8 mouse cellular contexts compared by ENCODE assay signal in genomic region chr17:33523918-33524755, GRCm38 (mm10). TPM values are rescaled to one million over a fixed set of nuclear protein-coding genes. Genes with fewer than 3 reads are reported as not detected.
A peak's percentile ranks its signal among the peaks of the same experiment; 100 is the strongest.
DNase-seq lines count a peak whose midpoint lies in the region; ATAC-seq and TF ChIP-seq lines count a peak whose summit lies in the region.

Adamts10 (plus strand) TSS chr17:33524204.

- peak within 1 kb of the TSS; percentile 67 for H3K4me2 ChIP-seq in hindbrain, embryonic 11.5 days (replicated peaks; ENCODE audit: low read depth, low read length)

- DNase-seq in MEL (ENCODE audit: low read depth, low spot score) = peak; percentile 86
- DNase-seq in cerebellum, adult 8-10 months = peak; percentile 67
- DNase-seq in frontal cortex, postnatal 10 days (ENCODE audit: low spot score in 2 of 2) = peak; percentile 46 to 65
- DNase-seq in hindbrain, embryonic 11.5 days (ENCODE audit: low spot score) = peak; percentile 81
- DNase-seq in layer of hippocampus, postnatal 25 days (ENCODE audit: extremely low spot score in 1 of 2, low spot score in 1 of 2) = peak; percentile 47 to 51
- DNase-seq in lung, postnatal 25 days (ENCODE audit: low spot score) = peak; percentile 84
- peak; percentile 82 for DNase-seq in retina, postnatal 1 day
- peak; percentile 84 for DNase-seq in thymus, postnatal 4 days

- TF ChIP-seq EP300 in MEL (IDR thresholded peaks at IDR 0.05; ENCODE audit: low read depth in 1 of 2, low read length in 2 of 2) = no peak

- peak; percentile 62; a peak in 3 of 4 replicates for TF ChIP-seq POLR2A in MEL (IDR thresholded peaks at IDR 0.05; ENCODE audit: control insufficient read depth in 1 of 2, insufficient read depth in 1 of 2, low read depth in 1 of 2, low read length in 2 of 2, poor library complexity in 1 of 2)

- H3K4me1 ChIP-seq in MEL (ENCODE audit: control insufficient read depth in 1 of 2, insufficient read depth in 2 of 2, low read length in 2 of 2) = peaks cover 5 to 8% of the 10 kb centered on the region in 2 experiments; a peak in 3 of 4 replicates
- H3K4me1 ChIP-seq in hindbrain, embryonic 11.5 days (replicated peaks; ENCODE audit: control insufficient read depth, insufficient read depth, low read length) = no peaks in the 10 kb centered on the region

- ATAC-seq in hindbrain, embryonic 11.5 days (ENCODE audit: low FRiP score) = peak; percentile 69

- peaks cover 1 to 2% of the 10 kb centered on the region in 2 experiments; a peak in 3 of 4 replicates for H3K27me3 ChIP-seq in MEL (ENCODE audit: control insufficient read depth in 1 of 2, insufficient read depth in 2 of 2, low read length in 2 of 2)
- H3K27me3 ChIP-seq in hindbrain, embryonic 11.5 days (ENCODE audit: control insufficient read depth, insufficient read depth, low read length) = no peaks in the 10 kb centered on the region

- H3K36me3 ChIP-seq in MEL (ENCODE audit: control insufficient read depth in 1 of 2, insufficient read depth in 2 of 2, low read length in 2 of 2) = 0 out of 4 replicates have a peak, but pooled peaks cover 0 to 2% of the 10 kb centered on the region in 2 experiments
- H3K36me3 ChIP-seq in hindbrain, embryonic 11.5 days (ENCODE audit: control insufficient read depth, insufficient read depth, low read length) = no peaks in the 10 kb centered on the region

- peak within 1 kb of the TSS; percentile 83 for H3K9ac ChIP-seq in MEL (ENCODE audit: control insufficient read depth, low read depth, low read length, poor library complexity, severe bottlenecking)
- peak within 1 kb of the TSS; percentile 74 for H3K9ac ChIP-seq in hindbrain, embryonic 11.5 days (ENCODE audit: low read depth, low read length)

- no peak for TF ChIP-seq RAD21 in MEL (IDR thresholded peaks at IDR 0.05; ENCODE audit: low read depth, low read length)

- 1% methylated on average over 29 of the region's 44 CpGs for WGBS in hindbrain, embryonic 11.5 days

- TF ChIP-seq CTCF in MEL (IDR thresholded peaks at IDR 0.05 in 2 of 3, conservative IDR thresholded peaks at IDR 0.05 in 1 of 3; ENCODE audit: control insufficient read depth in 1 of 3, insufficient read depth in 1 of 3, low read depth in 2 of 3, low read length in 3 of 3, poor library complexity in 1 of 3, severe bottlenecking in 1 of 3) = no peak

- H3K4me3 ChIP-seq in MEL (ENCODE audit: control insufficient read depth in 1 of 2, insufficient read depth in 1 of 2, low read depth in 2 of 2, low read length in 2 of 2) = peak within 1 kb of the TSS; percentile 91 to 99
- peak within 1 kb of the TSS; percentile 59 for H3K4me3 ChIP-seq in hindbrain, embryonic 11.5 days (ENCODE audit: low read depth, low read length)

- peak within 1 kb of the TSS; percentile 11; the same call in 1 of the 2 replicates for H3K27ac ChIP-seq in MEL (ENCODE audit: control insufficient read depth, low read depth, low read length)
- peak within 1 kb of the TSS; percentile 52 for H3K27ac ChIP-seq in hindbrain, embryonic 11.5 days (ENCODE audit: low read depth, low read length)

- H3K9me3 ChIP-seq in MEL (replicated peaks; ENCODE audit: insufficient read depth, low read length) = no peaks in the 10 kb centered on the region
- H3K9me3 ChIP-seq in hindbrain, embryonic 11.5 days (ENCODE audit: control insufficient read depth, low read length) = no peaks in the 10 kb centered on the region

- peaks cover 7% of the 10 kb centered on the region for H3K79me2 ChIP-seq in MEL (ENCODE audit: control insufficient read depth, insufficient read depth, low read length, poor library complexity)

TF ChIP-seq in MEL, 35 proteins besides CTCF, POLR2A, EP300 and RAD21:
- TF ChIP-seq MAZ (IDR thresholded peaks at IDR 0.05; ENCODE audit: low read depth, low read length) (peak; percentile 82; the same call in 1 of the 2 replicates), NELFE (IDR thresholded peaks at IDR 0.05; ENCODE audit: low read depth, low read length) (peak; percentile 50; the same call in 1 of the 2 replicates), ZMIZ1 (IDR thresholded peaks at IDR 0.05; ENCODE audit: low read depth, low read length) (no peak), MAFK (IDR thresholded peaks at IDR 0.05; ENCODE audit: borderline replicate concordance, low read depth, low read length) (no peak), UBTF (IDR thresholded peaks at IDR 0.05; ENCODE audit: borderline replicate concordance, insufficient read depth, low read depth, low read length) (no peak), MXI1 (IDR thresholded peaks at IDR 0.05; ENCODE audit: low read depth, low read length) (0 out of 2 replicates have a peak, but pooled peaks have one; percentile 28), POLR2AphosphoS2 (IDR thresholded peaks at IDR 0.05; ENCODE audit: low read length) (0 out of 2 replicates have a peak, but pooled peaks have one; percentile 36), ETS1 (IDR thresholded peaks at IDR 0.05; ENCODE audit: low read depth, low read length) (0 out of 2 replicates have a peak, but pooled peaks have one; percentile 37), ELF1 (IDR thresholded peaks at IDR 0.05; ENCODE audit: low read depth, low read length) (peak; percentile 49; the same call in 1 of the 2 replicates), HCFC1 (IDR thresholded peaks at IDR 0.05; ENCODE audit: low read depth, low read length) (peak; percentile 70; the same call in 1 of the 2 replicates), ZNF384 (IDR thresholded peaks at IDR 0.05; ENCODE audit: low read depth, low read length) (peak; percentile 96), BHLHE40 (IDR thresholded peaks at IDR 0.05; ENCODE audit: borderline replicate concordance, low read depth, low read length) (no peak)

RNA-seq across cellular contexts. Expression of gene Adamts10, which starts in this region (rescaled TPM):
- 9.6 and 11.3 TPM in 2 replicates for total RNA-seq in MEL (2012; rRNA removed)
- polyA plus RNA-seq in MEL (2012; ENCODE audit: insufficient read depth in 1 of 2, insufficient read length in 2 of 2, low read depth in 1 of 2, low replicate concordance in 2 of 2, missing spikeins in 1 of 2) = 10 to 100 TPM in 1 of 2 experiments, not detected in 1; 21.0 TPM
- 29.2 and 36.6 TPM in 2 replicates for polyA plus RNA-seq in hindbrain, embryonic 11.5 days (2014; fragmentation: Nextera tagmentation; extraction: Ambion mirVana)
- 10 to 100 TPM; 24.5 to 36.0 TPM for total RNA-seq in layer of hippocampus, postnatal 25 days (2021)

Comparison
In these comparisons a context has a peak if more than half of its experiments do, and no peak if none do; other contexts are left out.
1. Peak in every context shown above with its lines: DNase-seq, ATAC-seq, H3K4me3 ChIP-seq and H3K27ac ChIP-seq.